Mouse (Mus musculus) ovary, postnatal 36 days (tissue): ENCODE results near the gene Msmb.
A peak's percentile ranks its signal among the peaks of the same experiment; 100 is the strongest.
"Not testable (repeated sequence)": the region's sequence is repeated elsewhere in the genome, so short reads cannot be mapped to it uniquely, and the experiment has no call there.

ENCODE experiments used
- DNase-seq: peaks from one replicate; pipeline ENCODE4 v3.0.0; 2022; ENCODE audit warnings: low spot score, mixed read lengths

Gene Msmb

GRCm38 (mm10) chr14:32175310-32175709 lies 33.5 kb downstream of the Msmb start:
- DNase-seq, result no peak

GRCm38 (mm10) chr14:32176590-32176989 lies 34.8 kb downstream of the Msmb start:
- not testable (repeated sequence) for DNase-seq

GRCm38 (mm10) chr14:32179393-32180195 lies 37.8 kb downstream of the Msmb start:
- DNase-seq, result no peak

- DNase-seq, result no peak
These were observed 39.0 kb downstream of the Msmb start for GRCm38 (mm10) chr14:32180861-32181260.

GRCm38 (mm10) chr14:32183846-32184245 lies 42.0 kb downstream of the Msmb start:
- no peak for DNase-seq

GRCm38 (mm10) chr14:32190627-32191391 lies 49.0 kb downstream of the Msmb start:
- DNase-seq, result no peak

GRCm38 (mm10) chr14:32191926-32192325 lies 50.1 kb downstream of the Msmb start:
- DNase-seq, result no peak

GRCm38 (mm10) chr14:32192437-32192836 lies 50.6 kb downstream of the Msmb start:
- peak; percentile 48 for DNase-seq

GRCm38 (mm10) chr14:32193557-32193956 lies 51.7 kb downstream of the Msmb start:
- DNase-seq, result not testable (repeated sequence)

- no peak for DNase-seq
These were observed 59.5 kb downstream of the Msmb start for GRCm38 (mm10) chr14:32201354-32201753.

GRCm38 (mm10) chr14:32201791-32202451 lies 60.1 kb downstream of the Msmb start, which contains the start of the genes Timm23 and Parg:
Gene Timm23, minus strand, starts transcription at chr14:32201898.
Gene Parg, plus strand, starts transcription at chr14:32201949.
- DNase-seq, result peak; percentile 86
